In genomic region chr11:32642899-32643886, GRCm38 (mm10) we compare ENCODE assay signal across 7 mouse cellular contexts. TPM values are rescaled to one million over a fixed set of nuclear protein-coding genes. Genes with fewer than 3 reads are reported as not detected.
A peak's percentile ranks its signal among the peaks of the same experiment; 100 is the strongest.
DNase-seq lines count a peak whose midpoint lies in the region; ATAC-seq and TF ChIP-seq lines count a peak whose summit lies in the region.

No protein-coding gene starts in this region.

- no peak for TF ChIP-seq CTCF in bone marrow, adult 2 months (IDR thresholded peaks at IDR 0.05; ENCODE audit: control insufficient read depth, insufficient read depth, low read length)
- no peak for TF ChIP-seq CTCF in embryonic fibroblast, embryonic 13.5 days (IDR thresholded peaks at IDR 0.05; ENCODE audit: borderline replicate concordance, insufficient read depth, low read length)

- under 1% methylated on average over 54 of the region's 54 CpGs for WGBS in bone marrow, adult 2 months
- WGBS in hindbrain, embryonic 13.5 days, result under 1% methylated on average over 51 of the region's 54 CpGs

- H3K9ac ChIP-seq in hindbrain, embryonic 13.5 days, result peak overlapping the region; percentile 98

- H3K4me3 ChIP-seq in bone marrow, adult 2 months (replicated peaks; ENCODE audit: control insufficient read depth, low read depth, low read length), result peak overlapping the region; percentile 86
- H3K4me3 ChIP-seq in embryonic fibroblast, embryonic 13.5 days (ENCODE audit: insufficient read depth, low read length), result peak overlapping the region; percentile 63
- H3K4me3 ChIP-seq in hindbrain, embryonic 13.5 days, result peak overlapping the region; percentile 97

- H3K9me3 ChIP-seq in hindbrain, embryonic 13.5 days, result no peaks in the 10 kb centered on the region

- peak overlapping the region; percentile 88 for H3K4me2 ChIP-seq in hindbrain, embryonic 13.5 days

- ATAC-seq in hindbrain, embryonic 13.5 days (ENCODE audit: low FRiP score), result peak; percentile 62

- no peak for TF ChIP-seq POLR2A in bone marrow, adult 2 months (IDR thresholded peaks at IDR 0.05; ENCODE audit: borderline replicate concordance, control insufficient read depth, low read depth, low read length)
- no peak for TF ChIP-seq POLR2A in embryonic fibroblast, embryonic 13.5 days (IDR thresholded peaks at IDR 0.05; ENCODE audit: low read depth, low read length)

- peak; percentile 50 for DNase-seq in retina, embryonic 14.5 days (ENCODE audit: low spot score)
- no peak for DNase-seq in retina, postnatal 1 day
- peak; percentile 77 for DNase-seq in lung, postnatal 10 days
- DNase-seq in testis, postnatal 10 days (ENCODE audit: low spot score), result peak; percentile 81

- H3K4me1 ChIP-seq in bone marrow, adult 2 months (ENCODE audit: control insufficient read depth, insufficient read depth, low read length), result no peaks in the 10 kb centered on the region; the same call in 1 of the 2 replicates
- peaks cover 15% of the 10 kb centered on the region for H3K4me1 ChIP-seq in embryonic fibroblast, embryonic 13.5 days (ENCODE audit: control insufficient read depth, insufficient read depth, low read length)
- peaks cover 30% of the 10 kb centered on the region for H3K4me1 ChIP-seq in hindbrain, embryonic 13.5 days (replicated peaks)

- peak overlapping the region; percentile 98 for H3K27ac ChIP-seq in bone marrow, adult 2 months (ENCODE audit: control insufficient read depth, insufficient read depth, low read depth, low read length, poor library complexity)
- H3K27ac ChIP-seq in embryonic fibroblast, embryonic 13.5 days (ENCODE audit: insufficient read depth, low read length), result peak overlapping the region; percentile 93
- peak overlapping the region; percentile 99 for H3K27ac ChIP-seq in hindbrain, embryonic 13.5 days

- no peaks in the 10 kb centered on the region for H3K27me3 ChIP-seq in hindbrain, embryonic 13.5 days

- H3K36me3 ChIP-seq in hindbrain, embryonic 13.5 days, result no peaks in the 10 kb centered on the region

RNA-seq across cellular contexts. Expression of gene Fbxw11, which starts 0.7 kb away (rescaled TPM):
- 9.4 and 12.8 TPM in 2 replicates for polyA plus RNA-seq in bone marrow, adult 2 months (2011; ENCODE audit: insufficient read depth, insufficient read length, low replicate concordance, missing spikeins)
- polyA plus RNA-seq in embryonic fibroblast, embryonic 13.5 days (2011; ENCODE audit: insufficient read length, low read depth, missing spikeins), result 72.6 and 77.9 TPM in 2 replicates
- polyA plus RNA-seq in hindbrain, embryonic 13.5 days (2015; fragmentation: Nextera tagmentation; extraction: Ambion mirVana), result 116 and 118 TPM in 2 replicates
